Mouse (Mus musculus) thymus, postnatal 0 days (tissue): ENCODE measurements around the gene Gm6993. TPM values are rescaled to one million over a fixed set of nuclear protein-coding genes. Genes with fewer than 3 reads are reported as not detected.

Source experiments
- DNase-seq: peaks from one replicate; pipeline ENCODE4 v3.0.0-alpha.2; 2015; ENCODE audit warnings: low spot score
- polyA plus RNA-seq: library from polyadenylated mRNA; unstranded; fragments of >200 nt; fragmentation: Nextera tagmentation; extraction: Ambion mirVana; gene quantifications from 2 replicates; pipeline ENCODE4 v1.2.1, GENCODE M21; 2015

The Gm6993 gene
- polyA plus RNA-seq: not detected in 2 replicates

DNA sequence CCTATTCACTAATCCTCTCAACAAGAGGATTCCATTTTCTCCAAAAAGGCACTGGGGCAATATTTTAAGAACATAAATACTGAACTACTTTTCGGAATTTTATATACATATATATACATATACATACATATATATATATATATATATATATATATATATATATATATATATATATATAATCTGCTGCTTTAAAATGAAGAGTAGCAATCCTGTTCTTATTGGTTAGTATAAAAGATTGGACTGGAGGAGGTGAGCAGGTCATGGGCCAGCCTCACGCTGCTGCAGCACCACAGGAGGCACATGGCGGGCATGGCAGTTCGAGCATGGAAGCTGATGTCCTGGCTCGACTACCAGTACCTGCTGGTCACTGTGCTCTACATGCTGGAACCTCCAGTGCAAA, at the start of gene Gm6993:
Gm6993 (plus strand) TSS at position 301 of the 400 bp plus-strand sequence.
- DNase-seq: no peak

DNA sequence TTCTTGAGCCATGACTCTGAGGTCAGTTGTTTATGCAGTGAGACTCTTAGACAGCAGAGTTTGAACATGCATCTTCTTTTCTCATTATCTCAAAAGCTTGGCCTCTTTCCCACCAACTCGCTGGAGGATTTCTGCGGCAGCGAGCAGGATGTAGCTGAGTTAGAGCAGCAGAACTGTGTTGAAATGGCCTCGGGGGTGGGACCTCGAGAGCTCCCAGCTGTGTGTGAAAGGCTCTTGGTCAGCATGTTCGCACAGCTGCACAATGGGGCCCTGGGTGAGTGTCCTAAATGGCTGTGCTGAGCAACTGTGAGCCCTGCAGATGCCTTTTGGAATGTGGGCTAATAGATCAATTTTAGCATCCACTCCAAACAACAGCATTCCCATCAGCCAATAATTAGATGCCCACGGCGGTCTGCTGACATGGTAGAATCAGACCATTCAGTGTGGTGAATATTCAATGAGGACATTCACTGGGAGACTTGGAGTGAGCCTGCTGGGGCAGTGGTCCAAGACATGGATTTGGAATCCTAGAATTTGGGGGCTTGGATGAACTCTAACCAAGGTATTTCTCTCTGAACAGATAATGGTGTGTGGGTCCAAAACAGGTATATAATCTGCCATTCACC, 49.1 kb upstream of the Gm6993 start:
- DNase-seq: no peak

- DNase-seq: no peak
Observed at GRCm38 (mm10) chr12:31202509-31202908, 38.1 kb upstream of the Gm6993 start.

DNA sequence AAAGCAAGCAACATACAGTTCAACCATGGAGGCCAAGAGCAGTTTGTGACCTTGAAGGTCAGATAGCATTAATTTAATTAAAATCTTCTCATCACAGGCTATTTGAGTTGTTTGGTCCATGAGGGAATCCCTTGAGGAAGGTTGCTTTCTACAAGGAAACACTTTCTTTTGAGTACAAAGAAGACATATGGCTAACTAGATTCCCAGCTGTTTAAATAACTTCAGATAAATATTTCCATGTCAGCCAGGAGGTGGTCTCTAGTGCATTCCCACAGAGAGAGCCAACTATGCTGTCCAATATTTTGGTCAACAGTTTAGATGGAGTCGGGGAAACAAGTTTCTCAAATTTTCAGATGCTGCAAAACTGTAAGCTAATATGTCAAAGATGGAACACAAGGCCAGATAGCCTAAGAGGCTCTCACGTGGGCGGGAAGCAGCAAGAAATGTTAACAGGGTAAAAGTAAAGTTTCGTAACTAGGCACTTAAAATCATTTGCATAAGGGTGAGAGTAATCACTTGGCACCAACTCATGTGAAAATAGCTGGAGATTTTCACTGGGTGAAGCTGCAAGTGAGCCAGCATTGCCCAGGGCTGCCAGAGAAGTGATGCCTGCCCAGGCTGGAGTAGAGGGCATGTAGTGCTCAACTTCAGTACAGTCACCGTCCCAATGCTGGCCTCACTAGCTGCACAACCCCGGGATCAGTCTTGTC, 36.7 kb upstream of the Gm6993 start:
- no peak for DNase-seq

- DNase-seq: no peak
Observed at GRCm38 (mm10) chr12:31204898-31205297, 35.7 kb upstream of the Gm6993 start.

- no peak for DNase-seq
Observed at GRCm38 (mm10) chr12:31205983-31206633, 34.5 kb upstream of the Gm6993 start.

DNA sequence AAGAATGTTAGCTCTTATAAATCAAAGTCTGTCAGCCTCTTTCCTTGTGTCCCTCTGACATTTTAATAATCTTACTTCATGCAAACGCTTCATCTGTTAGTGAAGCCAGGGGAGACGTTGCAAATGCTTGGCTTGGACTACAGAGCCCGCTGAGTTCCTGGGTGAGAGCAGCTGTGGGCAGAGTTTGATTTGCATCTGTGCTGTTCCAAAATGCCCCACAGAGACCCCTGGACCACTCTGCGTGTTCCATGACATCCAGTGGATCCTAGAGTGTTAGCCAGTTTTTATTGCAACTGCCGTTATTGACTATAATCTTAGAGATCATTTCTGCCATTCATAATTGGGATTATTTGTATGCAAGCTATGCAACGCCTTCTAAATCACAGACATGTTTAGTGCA, 31.8 kb upstream of the Gm6993 start:
- no peak for DNase-seq

- DNase-seq: no peak
Observed at GRCm38 (mm10) chr12:31209377-31209805, 31.2 kb upstream of the Gm6993 start.

DNA sequence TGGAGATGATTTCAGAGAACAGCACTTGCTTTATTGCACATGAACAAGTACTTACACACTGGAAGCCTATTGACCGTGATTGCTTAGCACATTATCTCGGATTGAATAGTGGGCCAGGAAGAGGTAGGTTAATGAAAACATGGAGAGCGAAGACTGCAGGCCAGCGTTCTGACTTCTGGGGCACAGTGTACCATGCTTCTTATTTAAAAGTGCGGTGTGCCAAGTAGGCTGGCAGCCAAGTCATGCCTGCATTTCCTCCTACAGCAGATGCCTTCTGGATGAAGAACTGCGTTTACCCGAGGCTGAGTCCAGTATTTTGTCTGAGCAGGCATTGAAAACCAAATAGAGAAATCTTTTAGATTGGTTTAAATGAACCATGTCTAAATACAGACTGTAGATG, 27.0 kb upstream of the Gm6993 start:
- no peak for DNase-seq

DNA sequence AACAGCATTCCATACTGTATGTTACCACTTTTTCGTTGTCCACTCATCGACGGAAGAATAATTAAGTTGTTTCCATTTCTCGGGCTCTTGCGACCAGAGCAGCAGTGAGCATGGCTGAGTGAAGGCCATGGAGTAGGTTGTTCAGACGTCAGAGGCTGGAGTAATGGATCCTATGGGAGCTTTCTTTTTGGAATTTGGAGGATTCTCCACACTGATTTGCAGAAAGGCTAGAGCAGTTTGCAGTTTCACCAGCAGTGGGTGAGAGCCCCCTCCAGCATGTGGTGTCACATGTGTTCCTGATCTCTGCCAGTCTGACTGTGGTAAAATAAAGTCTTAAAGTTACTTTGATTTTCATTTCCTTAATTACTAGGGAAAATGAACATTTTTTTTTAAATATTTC, 25.6 kb upstream of the Gm6993 start:
- DNase-seq: no peak

DNA sequence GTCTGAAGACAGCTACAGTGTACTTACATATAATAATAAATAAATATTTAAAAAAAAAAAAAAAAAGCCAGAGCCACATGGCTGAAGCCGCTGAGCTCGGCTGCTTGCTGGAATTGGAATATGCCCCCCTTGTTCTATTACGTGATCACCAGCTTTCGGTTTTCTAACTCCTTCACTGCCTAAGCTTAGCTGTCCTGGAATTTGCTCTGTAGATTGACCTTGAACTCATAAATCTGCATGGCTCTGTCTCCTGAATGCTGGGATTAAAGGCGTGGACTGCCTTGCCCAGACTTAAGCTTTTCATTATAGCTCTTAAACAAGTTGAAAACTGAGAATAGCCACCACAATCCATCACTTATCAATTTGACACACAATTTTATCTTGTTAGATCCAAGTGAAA, 23.3 kb upstream of the Gm6993 start:
- DNase-seq: no peak

DNA sequence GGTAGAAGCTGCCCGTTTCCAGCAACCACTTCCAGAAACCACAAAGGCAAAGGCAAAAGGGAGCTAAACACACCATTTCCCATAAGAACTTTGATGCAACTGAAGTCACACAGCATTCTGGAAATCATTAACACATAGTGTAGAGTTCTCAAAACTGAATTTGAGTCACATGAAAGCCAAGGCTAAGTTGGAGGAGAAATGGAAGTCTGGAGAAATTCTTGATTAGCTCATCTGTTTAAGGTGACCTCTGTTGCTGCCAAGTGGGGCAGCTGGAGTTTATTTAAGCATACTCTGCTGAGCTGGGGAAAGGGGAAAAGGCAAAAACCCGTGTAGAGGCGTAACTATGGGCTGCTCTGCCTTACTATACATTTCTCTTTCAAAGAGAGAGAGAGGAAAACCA, 21.8 kb upstream of the Gm6993 start:
- no peak for DNase-seq

DNA sequence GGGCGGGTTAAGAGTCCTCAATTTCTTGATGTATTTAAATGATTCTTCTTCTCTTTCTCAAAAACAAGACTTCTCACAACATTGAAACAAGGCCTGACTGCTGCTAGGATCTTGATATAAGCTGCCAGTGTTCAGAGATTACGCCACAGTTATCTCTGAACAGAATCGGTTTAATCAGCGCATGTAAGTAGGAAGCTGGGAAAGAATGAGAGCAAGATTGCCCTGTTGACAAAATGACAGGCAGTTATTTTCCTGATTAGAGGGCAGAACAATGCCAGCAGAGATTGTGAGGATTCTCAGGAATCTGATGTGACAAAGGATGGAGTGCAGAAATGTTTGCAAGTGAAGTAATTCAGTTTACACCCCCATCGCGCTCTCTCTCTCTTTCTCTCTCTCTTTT, 19.0 kb upstream of the Gm6993 start:
- no peak for DNase-seq

GRCm38 (mm10) chr12:31222282-31222681, 18.3 kb upstream of the Gm6993 start:
- DNase-seq: no peak

DNA sequence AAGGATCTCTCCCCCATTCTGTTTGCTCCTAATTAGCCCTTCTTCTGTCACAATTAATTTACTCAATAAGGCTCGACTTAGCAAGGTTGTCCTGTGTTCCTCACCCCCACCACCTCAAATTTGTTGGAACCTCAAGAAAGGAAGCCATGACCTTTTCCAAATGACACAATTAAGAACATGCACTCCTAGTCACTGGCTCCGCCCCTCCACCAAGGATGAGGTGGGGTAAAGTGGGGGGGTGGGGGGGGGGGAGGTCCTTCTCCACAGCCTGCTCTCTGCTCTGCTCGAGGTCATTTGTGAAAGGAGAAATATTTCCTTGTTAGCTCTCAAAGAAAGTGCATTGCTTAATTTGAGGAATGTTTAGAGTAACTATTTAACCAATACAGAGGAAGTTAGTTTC, 17.8 kb upstream of the Gm6993 start:
- DNase-seq: no peak

- no peak for DNase-seq
Observed at GRCm38 (mm10) chr12:31225451-31225850, 15.1 kb upstream of the Gm6993 start.

- no peak for DNase-seq
Observed at GRCm38 (mm10) chr12:31227167-31227566, 13.4 kb upstream of the Gm6993 start.

- no peak for DNase-seq
Observed at GRCm38 (mm10) chr12:31228878-31229277, 11.7 kb upstream of the Gm6993 start.

DNA sequence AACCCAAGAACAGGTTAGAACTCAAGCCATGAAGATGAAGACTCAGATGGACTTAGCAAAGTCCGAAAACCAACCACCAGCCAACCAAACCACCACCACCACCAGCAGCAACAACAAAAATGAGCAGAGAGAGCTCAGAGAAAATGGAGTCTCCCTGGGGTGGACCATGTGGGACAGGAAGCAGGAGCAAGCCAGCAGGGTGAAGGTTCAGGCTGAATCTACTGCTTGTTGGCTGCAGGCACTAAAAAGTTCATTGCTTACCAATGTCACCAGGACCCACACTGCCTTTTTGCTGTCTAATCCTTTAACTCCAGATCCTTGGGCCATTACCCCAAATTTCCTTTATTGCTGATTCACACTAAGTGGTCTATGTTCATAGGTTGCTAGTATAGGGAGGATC, 7.9 kb upstream of the Gm6993 start:
- DNase-seq: no peak

DNA sequence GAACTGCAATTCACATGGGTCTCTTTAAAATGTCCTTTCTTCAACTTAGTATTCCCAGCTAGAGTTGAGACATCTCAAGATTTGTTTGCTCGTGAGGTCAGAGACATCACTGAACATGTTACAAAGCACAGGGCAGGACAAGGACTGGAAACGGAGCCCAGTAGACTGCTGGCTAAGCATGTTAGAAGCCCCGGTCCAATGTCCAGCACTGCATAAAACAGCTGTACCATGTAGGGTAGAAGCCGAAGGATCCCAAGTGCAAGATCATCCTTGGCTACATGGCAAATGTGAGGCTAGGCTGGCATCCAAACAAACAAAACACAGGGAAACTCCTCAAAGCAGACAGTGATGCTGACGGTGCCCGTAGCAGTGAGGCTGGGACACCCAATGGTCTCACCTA, 5.6 kb upstream of the Gm6993 start:
- no peak for DNase-seq

DNA sequence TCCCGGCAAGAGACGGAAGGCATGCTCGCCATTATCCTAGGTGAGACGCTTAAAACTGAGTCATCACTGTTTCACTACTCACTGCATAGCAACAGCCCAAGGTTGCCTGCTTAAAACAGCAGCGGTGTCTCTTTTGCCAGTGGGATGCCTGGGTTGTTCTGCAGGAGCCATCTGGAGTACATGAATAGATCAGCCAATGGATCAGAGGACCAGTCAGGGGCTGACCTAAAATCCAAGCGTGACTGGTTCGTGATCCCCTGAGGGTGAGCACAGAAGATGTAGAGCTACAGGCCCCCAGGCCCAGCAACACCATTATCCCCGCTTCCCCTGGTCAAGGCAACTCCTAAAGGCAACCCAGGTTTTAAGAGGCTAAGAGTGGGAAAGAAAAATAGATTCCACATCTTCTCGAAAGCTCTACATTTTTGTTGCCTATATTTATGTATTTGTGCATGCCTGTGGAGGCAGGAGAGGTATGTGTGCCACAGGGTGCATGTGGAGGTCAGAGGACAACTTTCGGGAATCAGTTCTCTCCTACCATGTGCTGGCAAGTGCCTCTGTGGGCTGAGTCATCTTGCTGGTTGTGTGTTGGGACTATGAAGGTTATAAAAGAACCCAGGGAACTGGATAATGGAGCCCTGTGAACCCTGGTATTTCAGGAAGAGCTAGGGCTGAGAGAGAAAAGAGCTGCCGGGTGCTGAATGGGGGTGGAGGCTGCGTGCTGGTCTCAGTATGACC, 3.5 kb upstream of the Gm6993 start:
- no peak for DNase-seq

- DNase-seq: no peak
Observed at GRCm38 (mm10) chr12:31239031-31239583, 1.5 kb upstream of the Gm6993 start.
